Mouse (Mus musculus): ENCODE data around the gene Apobec2.

DNA sequence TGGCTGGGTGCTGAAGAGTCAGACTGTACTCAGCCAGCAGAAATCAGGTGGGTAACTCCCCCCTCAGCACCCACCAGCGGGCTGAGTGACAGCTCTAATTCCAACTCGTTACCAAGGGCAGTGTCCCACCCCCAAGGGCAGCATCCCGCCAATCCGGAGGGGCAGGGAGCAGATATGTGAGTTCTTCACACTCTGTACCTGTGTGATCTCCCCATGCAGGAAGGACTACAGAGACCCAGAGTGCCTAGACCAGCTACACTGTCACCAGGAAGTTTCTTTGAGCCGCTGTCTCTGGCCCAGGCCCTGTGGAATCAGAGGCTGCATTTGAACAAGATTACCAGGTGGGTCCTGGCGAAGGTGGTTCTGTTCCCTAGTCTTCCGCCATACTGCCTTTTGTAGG is 21.5 kb upstream of the Apobec2 start:
- no peak for TF ChIP-seq GATA1 (IDR thresholded peaks at IDR 0.05; ENCODE audit: low read length)
- no peak for TF ChIP-seq TAL1 (IDR thresholded peaks at IDR 0.05; ENCODE audit: low read length)

Measured in erythroblast, embryonic 14.5 days (primary cell).